Mouse (Mus musculus): ENCODE results near the gene Cwc25.
"Not testable (repeated sequence)": the region's sequence is repeated elsewhere in the genome, so short reads cannot be mapped to it uniquely, and the experiment has no call there.

GRCm38 (mm10) chr11:97790778-97791438, 24.6 kb upstream of the Cwc25 start:
- TF ChIP-seq CTCF (conservative IDR thresholded peaks at IDR 0.05; ENCODE audit: insufficient read depth, insufficient read length, low read depth, low read length); POLR2A (IDR thresholded peaks at IDR 0.05; ENCODE audit: low read depth, low read length): not testable (repeated sequence)
